Mouse (Mus musculus) small intestine, adult 2 months (tissue): ENCODE measurements around the gene Nav2. TPM values are rescaled to one million over a fixed set of nuclear protein-coding genes. Genes with fewer than 3 reads are reported as not detected.

Experiments
- H3K27ac ChIP-seq: fragments of 200-500 bp; 2 replicates; pipeline ENCODE4 v1.5.1; 2012; ENCODE audit warnings: low read depth, low read length, control low read depth, inconsistent platforms; ENCODE audit not compliant: insufficient read depth
- H3K27me3 ChIP-seq: fragments of 200-500 bp; 2 replicates; pipeline ENCODE4 v1.6.1; 2012; ENCODE audit warnings: mild to moderate bottlenecking, moderate library complexity, low read length, inconsistent platforms; ENCODE audit not compliant: control insufficient read depth, insufficient read depth
- H3K36me3 ChIP-seq: fragments of 200-500 bp; 2 replicates; pipeline ENCODE4 v1.6.1; 2012; ENCODE audit warnings: mild to moderate bottlenecking, low read length, control low read depth, inconsistent platforms; ENCODE audit not compliant: control insufficient read depth, insufficient read depth
- H3K4me1 ChIP-seq: fragments of 200-500 bp; 2 replicates; pipeline ENCODE4 v1.6.1; 2012; ENCODE audit warnings: low read length, inconsistent platforms, mixed read lengths; ENCODE audit not compliant: control insufficient read depth, insufficient read depth, insufficient read length
- H3K4me3 ChIP-seq: fragments of 200-500 bp; 2 replicates; pipeline ENCODE4 v1.5.1; 2012; ENCODE audit warnings: low read depth, mild to moderate bottlenecking, control low read depth, inconsistent platforms, low read length, moderate library complexity
- CTCF ChIP-seq: fragments of 200-500 bp; IDR thresholded peaks from 2 replicates; pipeline ENCODE4 v1.5.1; 2012; ENCODE audit warnings: low read depth, mild to moderate bottlenecking, control low read depth, inconsistent platforms, low read length, moderate library complexity, mixed read lengths; ENCODE audit not compliant: insufficient replicate concordance, insufficient read length; ENCODE audit errors: extremely low read depth
- POLR2A ChIP-seq: fragments of 200-500 bp; IDR thresholded peaks from 2 replicates; pipeline ENCODE4 v1.6.1; 2012; ENCODE audit warnings: low read depth, mild to moderate bottlenecking, control low read depth, inconsistent platforms, low read length, moderate library complexity
- WGBS: fragments of 180-500 bp; shearing (Covaris S2); methylation state at CpG from one replicate; pipeline ENCODE4 v1.1.7; 2018; 5-methylcytosine and 5-hydroxymethylcytosine counted together
- polyA plus RNA-seq: library from polyadenylated mRNA; depleted of rRNA; stranded (reverse); fragments of >200 nt; gene quantifications from 2 replicates; pipeline ENCODE4 v1.2.3, GENCODE M21; 2012

Gene Nav2
- polyA plus RNA-seq, 1 experiment, result 8.5 TPM

GRCm38 (mm10) chr7:49316600-49316999 lies 408.1 kb downstream of the Nav2 start:
- Histone ChIP-seq H3K4me1 (peaks cover 31% of the 10 kb centered on the region), H3K36me3 (no peaks in the 10 kb centered on the region), H3K27me3 (no peaks in the 10 kb centered on the region), H3K4me3 (no peak overlapping the region), H3K27ac (no peak overlapping the region)
- TF ChIP-seq POLR2A (no peak), CTCF (no peak)
- 25% methylated on average over 3 of the region's 3 CpGs for WGBS

- no peaks in the 10 kb centered on the region for H3K27me3 ChIP-seq
- WGBS, result 24% methylated on average over 15 of the region's 15 CpGs
- peak overlapping the region; percentile 56 for H3K27ac ChIP-seq
- H3K36me3 ChIP-seq, result no peaks in the 10 kb centered on the region
- peaks cover 31% of the 10 kb centered on the region for H3K4me1 ChIP-seq
- no peak overlapping the region for H3K4me3 ChIP-seq
- 0 out of 2 replicates have a peak, but pooled peaks have one; percentile 12 for TF ChIP-seq POLR2A
- TF ChIP-seq CTCF, result no peak
Observed at GRCm38 (mm10) chr7:49318183-49318897, 409.8 kb downstream of the Nav2 start.

GRCm38 (mm10) chr7:49318898-49319293 lies 410.4 kb downstream of the Nav2 start:
- no peak for TF ChIP-seq CTCF
- TF ChIP-seq POLR2A, result no peak
- Histone ChIP-seq H3K27me3 (no peaks in the 10 kb centered on the region), H3K4me1 (peaks cover 31% of the 10 kb centered on the region), H3K36me3 (no peaks in the 10 kb centered on the region), H3K27ac (no peak overlapping the region), H3K4me3 (no peak overlapping the region)
- WGBS, result 74% methylated on average over 8 of the region's 8 CpGs

GRCm38 (mm10) chr7:49319981-49320380 lies 411.5 kb downstream of the Nav2 start:
- peaks cover 28% of the 10 kb centered on the region for H3K4me1 ChIP-seq
- no peaks in the 10 kb centered on the region for H3K27me3 ChIP-seq
- no peak overlapping the region for H3K27ac ChIP-seq
- H3K4me3 ChIP-seq, result no peak overlapping the region
- no peak for TF ChIP-seq POLR2A
- no peak for TF ChIP-seq CTCF
- no peaks in the 10 kb centered on the region for H3K36me3 ChIP-seq
- 41% methylated on average over 1 of the region's 1 CpGs for WGBS

DNA sequence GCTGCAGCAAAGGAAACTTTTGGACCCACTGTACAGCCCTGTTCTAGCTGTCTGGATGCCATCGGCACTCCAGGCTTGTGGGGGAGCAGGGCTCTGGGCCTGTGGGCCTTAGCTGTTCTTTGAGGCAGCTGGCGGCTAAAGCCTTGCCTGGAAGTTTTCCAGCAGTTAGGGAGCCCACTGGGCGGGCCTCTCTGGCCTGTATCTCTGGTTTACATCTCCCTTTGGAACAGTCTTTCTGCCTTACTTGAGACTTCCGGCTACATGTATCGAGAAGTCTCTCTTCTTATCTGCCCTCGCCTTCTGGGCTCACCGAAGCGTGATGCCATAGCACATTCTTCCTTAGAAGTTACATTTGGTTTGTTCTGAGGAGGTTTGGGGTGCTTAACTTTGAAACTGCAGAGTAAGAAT lies 412.6 kb downstream of the Nav2 start:
- Histone ChIP-seq H3K4me1 (peaks cover 26% of the 10 kb centered on the region), H3K27me3 (no peaks in the 10 kb centered on the region), H3K36me3 (no peaks in the 10 kb centered on the region), H3K4me3 (no peak overlapping the region), H3K27ac (no peak overlapping the region)
- no peak for TF ChIP-seq POLR2A
- no peak for TF ChIP-seq CTCF
- WGBS, result 30% methylated on average over 8 of the region's 8 CpGs

DNA sequence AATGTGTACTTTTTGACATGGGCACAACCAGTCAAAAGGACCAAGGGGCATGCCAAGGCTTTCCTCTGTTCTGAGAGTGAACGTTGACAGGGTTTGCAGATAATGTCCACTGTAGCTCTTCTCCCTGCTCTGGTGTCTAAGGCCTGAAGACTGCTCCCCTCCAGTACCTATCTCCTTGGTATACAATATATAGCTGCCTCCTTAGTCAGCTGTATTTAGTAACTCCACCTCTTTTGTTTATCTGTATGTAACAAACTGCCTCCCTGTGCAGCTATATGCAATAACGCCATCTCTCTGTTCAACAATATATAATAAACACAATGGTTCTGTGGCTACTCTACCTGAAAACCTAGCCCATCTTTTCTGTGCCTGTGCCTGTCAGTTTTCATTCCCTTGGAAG lies 413.7 kb downstream of the Nav2 start:
- Histone ChIP-seq H3K27ac (no peak overlapping the region), H3K4me3 (no peak overlapping the region), H3K4me1 (peaks cover 20% of the 10 kb centered on the region), H3K36me3 (no peaks in the 10 kb centered on the region), H3K27me3 (no peaks in the 10 kb centered on the region)
- TF ChIP-seq CTCF (no peak), POLR2A (no peak)
- 88% methylated on average over 2 of the region's 2 CpGs for WGBS

- Histone ChIP-seq H3K36me3 (no peaks in the 10 kb centered on the region), H3K4me1 (peaks cover 9% of the 10 kb centered on the region; the same call in 1 of the 2 replicates), H3K4me3 (no peak overlapping the region), H3K27ac (no peak overlapping the region), H3K27me3 (no peaks in the 10 kb centered on the region)
- peak; percentile 50; the same call in 1 of the 2 replicates for TF ChIP-seq CTCF
- TF ChIP-seq POLR2A, result no peak
- WGBS, result 99% methylated on average over 2 of the region's 2 CpGs
Observed at GRCm38 (mm10) chr7:49324575-49324974, 416.1 kb downstream of the Nav2 start.

DNA sequence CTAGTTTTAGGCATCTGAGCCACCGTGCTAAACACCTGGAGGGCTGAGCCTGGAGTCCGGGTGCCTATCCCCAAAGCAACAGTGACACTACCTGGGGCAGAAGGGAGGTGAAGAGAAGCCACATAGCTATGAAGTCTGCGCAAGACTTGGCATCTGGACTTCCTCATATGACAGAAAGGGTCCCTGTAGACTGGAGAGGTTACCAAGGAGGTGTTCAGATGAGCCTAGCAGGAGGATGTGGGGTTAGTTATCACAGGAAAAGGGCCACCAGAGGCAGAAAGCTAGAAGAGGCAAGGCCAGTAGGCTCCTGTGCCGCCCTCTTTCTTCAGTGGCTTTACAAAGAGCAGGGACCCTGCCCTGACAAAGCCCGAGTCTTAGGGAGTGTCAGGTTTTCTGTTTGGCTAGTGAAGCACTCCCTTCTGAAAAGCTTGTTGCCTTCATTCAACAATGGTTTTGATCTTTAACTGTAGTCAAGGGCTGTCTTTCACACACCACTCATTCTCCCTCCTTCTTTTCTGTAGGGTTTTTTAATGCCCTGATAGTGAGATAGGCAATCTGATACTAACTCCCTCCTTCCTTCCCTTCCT lies 417.7 kb downstream of the Nav2 start:
- 82% methylated on average over 5 of the region's 5 CpGs for WGBS
- no peaks in the 10 kb centered on the region for H3K27me3 ChIP-seq
- no peaks in the 10 kb centered on the region for H3K36me3 ChIP-seq
- no peak overlapping the region for H3K27ac ChIP-seq
- TF ChIP-seq CTCF, result no peak
- TF ChIP-seq POLR2A, result no peak
- no peak overlapping the region for H3K4me3 ChIP-seq
- no peaks in the 10 kb centered on the region; the same call in 1 of the 2 replicates for H3K4me1 ChIP-seq
